Mouse (Mus musculus) thymus, adult 2 months (tissue): ENCODE data around the gene Lclat1.

Experiments
- CTCF ChIP-seq: fragments of 200-500 bp; IDR thresholded peaks from 2 replicates; pipeline ENCODE4 v1.5.1; 2012; ENCODE audit warnings: mild to moderate bottlenecking, control low read depth, low read length, moderate library complexity, borderline replicate concordance; ENCODE audit not compliant: control insufficient read depth, poor library complexity, insufficient read depth; ENCODE audit errors: extremely low read depth
- POLR2A ChIP-seq: fragments of 200-500 bp; IDR thresholded peaks from 2 replicates; pipeline ENCODE4 v1.6.1; 2012; ENCODE audit warnings: mild to moderate bottlenecking, low read length, control low read depth, moderate library complexity; ENCODE audit not compliant: control insufficient read depth, poor library complexity, insufficient read depth; ENCODE audit errors: extremely low read depth

GRCm38 (mm10) chr17:73126903-73127302 lies 19.1 kb downstream of the Lclat1 start:
- TF ChIP-seq POLR2A (no peak), CTCF (no peak)
